Mouse (Mus musculus): ENCODE data around the gene Ldb2. TPM values are rescaled to one million over a fixed set of nuclear protein-coding genes. Genes with fewer than 3 reads are reported as not detected.

Ldb2 gene
- polyA plus RNA-seq, 1 experiment, result 24.3 TPM

GRCm38 (mm10) chr5:44476356-44476755 lies 323.1 kb downstream of the Ldb2 start:
- no peak for DNase-seq (ENCODE audit: extremely low spot score in 1 of 2, low spot score in 1 of 2)

GRCm38 (mm10) chr5:44475543-44475942 lies 323.9 kb downstream of the Ldb2 start:
- no peak for DNase-seq (ENCODE audit: extremely low spot score in 1 of 2, low spot score in 1 of 2)

GRCm38 (mm10) chr5:44473857-44474762 lies 325.4 kb downstream of the Ldb2 start:
- DNase-seq (ENCODE audit: extremely low spot score in 1 of 2, low spot score in 1 of 2), result no peak

DNA sequence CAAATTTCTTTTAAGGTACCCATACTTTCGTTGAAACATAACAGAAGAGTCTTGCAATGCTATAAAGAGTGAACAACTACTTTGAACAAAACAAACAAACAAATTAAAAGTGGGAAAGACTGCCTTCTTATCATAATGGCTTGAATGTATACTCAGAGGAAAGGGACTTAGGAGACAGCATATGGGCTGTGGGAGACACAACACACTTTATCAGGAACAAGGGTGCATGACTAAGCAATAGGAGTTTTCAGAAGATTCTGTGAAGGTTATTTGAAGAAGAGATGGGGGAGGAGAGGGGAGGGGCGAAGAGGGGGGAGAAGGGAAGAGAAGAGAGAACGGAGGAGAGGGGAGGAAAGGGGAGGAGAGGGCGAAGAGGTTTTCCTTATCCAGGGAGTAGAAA lies 334.2 kb downstream of the Ldb2 start:
- peak in 1 of 2 experiments; percentile 34 for DNase-seq (ENCODE audit: extremely low spot score in 1 of 2, low spot score in 1 of 2)
